Mouse (Mus musculus): ENCODE results near the gene Pnpo.

Pnpo gene

GRCm38 (mm10) chr11:96935872-96936650 lies 7.7 kb downstream of the Pnpo start:
- no peak for DNase-seq

GRCm38 (mm10) chr11:96934921-96935356 lies 8.8 kb downstream of the Pnpo start:
- no peak for DNase-seq

DNA sequence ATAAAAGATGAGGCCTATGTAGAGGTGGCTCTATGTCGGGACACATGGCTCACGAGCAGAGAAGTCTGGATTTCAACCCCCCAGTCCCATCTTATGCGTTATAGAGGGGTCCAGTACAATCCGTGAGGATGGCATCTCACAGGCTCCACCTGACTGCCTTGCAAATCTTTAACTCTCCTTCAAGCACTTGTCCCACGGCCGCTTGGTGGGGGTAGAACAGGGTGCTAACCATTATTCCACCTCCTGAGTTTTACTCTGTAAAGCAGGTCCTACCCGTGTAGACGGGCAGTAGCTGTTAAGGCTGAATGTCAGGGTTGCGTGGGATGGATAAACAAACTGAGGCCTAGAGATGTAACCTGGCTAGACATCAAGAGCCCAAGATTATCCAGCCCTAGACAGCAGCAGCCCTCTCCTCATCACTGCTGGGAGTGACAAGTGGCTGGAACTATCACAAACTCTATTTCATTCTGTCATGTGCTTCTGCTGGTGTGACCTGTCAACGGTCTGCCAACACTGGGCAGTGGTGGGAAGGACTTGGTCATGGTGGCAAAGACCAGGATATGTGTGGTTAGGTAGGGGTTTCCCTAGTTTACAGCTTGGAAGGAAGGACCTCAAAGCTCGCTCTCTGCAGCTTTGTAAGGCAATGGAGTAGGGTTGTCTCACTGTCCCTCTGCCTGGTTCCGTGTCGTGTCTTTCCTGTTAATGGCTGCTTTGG lies 10.1 kb downstream of the Pnpo start:
- DNase-seq: no peak

- no peak for DNase-seq
These were observed 12.3 kb downstream of the Pnpo start for GRCm38 (mm10) chr11:96931327-96932062.

GRCm38 (mm10) chr11:96929766-96930331 lies 13.9 kb downstream of the Pnpo start:
- no peak for DNase-seq

DNA sequence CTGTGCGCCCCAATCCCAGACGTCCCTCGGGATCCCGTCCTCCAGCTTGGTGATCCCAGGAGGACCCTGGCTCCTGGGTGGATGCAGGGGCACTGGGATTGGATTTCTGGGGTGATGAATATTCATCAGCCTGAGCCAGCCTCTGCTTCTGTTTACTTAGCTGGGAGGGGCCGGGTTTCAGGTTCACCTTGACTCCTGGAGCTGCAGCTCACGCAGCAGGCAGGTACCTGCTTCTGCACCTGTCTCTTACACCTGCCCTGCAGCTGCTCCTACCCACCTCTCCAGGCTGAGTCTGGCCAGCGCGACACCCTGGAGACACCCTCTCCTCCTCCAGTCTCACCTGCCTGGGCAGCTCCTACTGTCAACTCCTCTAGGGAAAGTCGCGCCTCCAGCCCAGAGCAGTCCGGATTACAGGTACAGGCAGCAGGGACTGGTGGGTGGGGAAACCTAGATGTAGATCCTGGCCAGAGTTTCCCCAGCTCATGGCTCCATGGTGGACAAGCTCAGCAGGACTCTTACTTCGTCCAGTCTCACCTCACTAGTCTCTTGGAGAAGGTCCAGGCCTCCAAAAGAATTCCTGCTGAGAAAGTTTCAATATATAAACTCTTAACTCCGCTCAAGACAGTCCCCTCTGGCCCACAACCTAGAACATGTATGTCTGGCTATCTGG lies 14.6 kb downstream of the Pnpo start:
- DNase-seq: no peak

DNA sequence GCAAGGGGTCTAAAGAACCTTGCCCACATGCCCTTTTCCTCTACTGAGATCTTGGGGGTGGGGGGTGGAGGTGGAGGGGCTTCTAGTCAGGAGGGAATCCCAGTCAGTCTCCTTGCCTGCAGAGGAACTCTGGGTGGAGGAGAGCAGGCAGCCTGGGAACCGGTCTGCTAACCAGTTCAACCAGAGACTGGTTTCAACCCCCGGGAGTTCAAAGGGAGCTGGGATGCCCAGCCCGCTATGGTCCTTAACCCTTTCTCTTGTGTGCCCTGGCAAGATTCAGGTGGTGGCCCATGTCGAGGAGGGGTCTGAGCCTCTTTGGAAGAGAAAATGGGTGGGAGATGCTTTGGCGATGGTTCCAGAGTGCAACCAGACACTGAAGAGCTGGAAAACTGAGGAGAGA lies 15.1 kb downstream of the Pnpo start:
- DNase-seq: no peak

GRCm38 (mm10) chr11:96928088-96928487 lies 15.7 kb downstream of the Pnpo start, which contains the start of gene Prr15l:
Gene Prr15l (plus strand): TSS chr11:96928104.
- no peak for DNase-seq

GRCm38 (mm10) chr11:96926587-96926986 lies 17.2 kb downstream of the Pnpo start:
- DNase-seq: no peak

DNA sequence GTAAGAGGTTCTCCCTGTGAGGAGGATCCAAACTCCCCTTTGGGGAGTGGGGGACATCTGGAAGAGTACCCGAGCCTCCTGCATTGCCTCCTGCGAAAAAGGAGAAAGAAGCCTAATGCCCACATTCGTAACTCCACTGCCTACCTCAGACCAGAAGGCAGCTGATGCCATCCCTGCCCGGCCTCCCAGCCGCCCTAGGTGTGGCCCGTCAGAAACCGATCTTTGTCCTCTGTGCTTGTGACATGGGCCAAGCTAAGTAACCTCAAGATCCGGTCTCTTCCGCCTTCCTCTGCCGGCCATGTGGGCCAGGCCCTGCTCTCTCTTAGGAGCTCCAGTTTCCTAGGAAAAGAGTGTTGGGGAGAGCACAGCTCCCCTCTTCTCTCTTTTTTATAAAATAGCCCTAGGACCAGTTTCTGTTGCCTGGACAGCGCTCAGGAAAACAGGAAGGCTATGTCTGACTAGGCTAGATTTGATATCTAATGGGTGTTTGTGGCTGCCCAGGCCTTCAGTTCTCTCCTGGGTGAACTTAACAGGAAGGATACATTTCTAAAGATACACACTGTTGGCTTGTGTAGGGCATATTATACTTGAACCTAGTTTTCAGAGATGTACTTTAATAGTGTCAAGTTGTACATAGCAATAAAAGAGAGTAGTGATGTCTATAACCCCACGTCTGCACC lies 18.2 kb downstream of the Pnpo start:
- DNase-seq: no peak

DNA sequence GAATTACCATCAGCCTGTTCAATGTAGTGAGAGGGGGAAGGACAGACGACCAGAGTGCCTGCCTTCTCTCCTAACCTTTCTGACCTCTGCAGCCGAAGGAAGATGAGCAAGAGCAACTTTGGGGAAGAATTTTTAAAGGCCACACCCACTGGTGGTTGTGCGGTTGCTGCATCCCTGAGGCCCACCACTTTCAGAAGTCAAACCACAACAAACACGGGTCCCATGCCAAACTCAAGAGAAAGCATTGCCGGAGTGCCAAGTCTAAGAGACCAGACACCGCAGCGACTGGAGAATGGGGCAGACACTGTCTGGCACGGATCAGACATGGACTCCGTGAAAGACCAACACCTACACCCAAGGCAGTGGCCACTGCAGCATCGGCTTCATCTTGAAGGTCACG lies 18.9 kb downstream of the Pnpo start:
- no peak for DNase-seq

- no peak for DNase-seq
These were observed 24.8 kb downstream of the Pnpo start for GRCm38 (mm10) chr11:96919003-96919402.

DNA sequence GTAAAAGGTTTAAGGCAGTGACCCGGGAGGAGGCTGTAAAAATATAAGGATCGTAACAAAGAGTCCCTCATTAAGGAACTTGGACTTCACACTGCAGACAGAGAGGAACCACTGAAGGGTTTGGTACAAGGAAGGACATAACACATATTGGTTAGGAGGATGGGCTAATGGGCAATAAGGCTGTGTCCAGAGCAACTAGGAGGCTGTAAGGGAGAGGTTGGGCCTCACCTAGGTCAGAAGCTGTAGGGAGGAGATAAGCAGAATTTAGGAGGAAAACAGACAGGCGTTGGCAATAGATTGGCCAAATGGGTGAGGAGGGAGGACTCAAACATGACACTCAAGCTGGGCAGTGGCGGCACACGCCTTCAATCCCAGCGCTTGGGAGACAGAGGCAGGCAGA lies 26.4 kb downstream of the Pnpo start:
- DNase-seq: no peak

GRCm38 (mm10) chr11:96916885-96917396 lies 26.8 kb downstream of the Pnpo start:
- no peak for DNase-seq

DNA sequence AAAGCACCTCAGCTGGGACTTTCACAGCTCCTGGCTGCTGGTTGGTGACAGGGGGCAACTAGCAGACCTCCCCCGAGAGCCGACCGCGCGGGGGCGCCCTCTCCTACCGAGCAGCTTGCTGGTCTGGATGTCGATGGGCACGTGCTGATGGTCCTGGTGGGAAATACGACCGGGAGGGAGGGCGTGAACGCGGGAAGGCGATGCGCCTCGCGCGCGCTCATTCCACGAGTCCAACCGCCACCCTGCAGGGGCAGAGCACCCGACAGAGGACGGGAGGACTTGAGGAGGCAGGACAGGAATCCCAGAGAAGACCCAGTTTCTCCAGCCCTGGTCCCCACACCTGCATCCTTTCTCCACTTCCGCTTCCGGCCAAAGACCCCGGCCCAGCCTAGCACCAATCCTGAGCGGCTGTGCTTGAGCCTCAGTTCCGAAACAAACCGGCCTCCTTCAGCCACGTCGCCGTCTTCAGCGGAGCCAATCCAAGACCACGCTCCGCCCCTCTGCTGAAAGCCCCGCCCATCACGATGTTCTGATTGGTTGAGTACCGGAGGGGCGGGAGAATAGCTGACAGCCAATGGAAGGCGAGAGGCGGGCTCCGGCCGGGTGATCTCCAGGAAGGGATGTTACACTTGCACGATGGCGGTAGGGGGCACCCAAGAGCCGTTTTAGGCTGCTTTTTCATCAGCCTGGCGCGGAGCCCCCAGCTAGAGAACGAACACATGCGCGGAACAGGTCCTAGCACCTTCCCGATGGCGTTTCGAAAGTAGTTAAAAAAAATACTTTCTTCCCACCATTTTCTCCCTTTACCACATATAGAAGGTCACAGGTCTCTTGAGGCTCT lies 27.5 kb downstream of the Pnpo start, which contains the start of gene Cdk5rap3:
Gene Cdk5rap3 (minus strand): TSS at position 453 of the 841 bp plus-strand sequence.
- DNase-seq: peak; percentile 99

GRCm38 (mm10) chr11:96912682-96913081 lies 31.1 kb downstream of the Pnpo start:
- DNase-seq: no peak

DNA sequence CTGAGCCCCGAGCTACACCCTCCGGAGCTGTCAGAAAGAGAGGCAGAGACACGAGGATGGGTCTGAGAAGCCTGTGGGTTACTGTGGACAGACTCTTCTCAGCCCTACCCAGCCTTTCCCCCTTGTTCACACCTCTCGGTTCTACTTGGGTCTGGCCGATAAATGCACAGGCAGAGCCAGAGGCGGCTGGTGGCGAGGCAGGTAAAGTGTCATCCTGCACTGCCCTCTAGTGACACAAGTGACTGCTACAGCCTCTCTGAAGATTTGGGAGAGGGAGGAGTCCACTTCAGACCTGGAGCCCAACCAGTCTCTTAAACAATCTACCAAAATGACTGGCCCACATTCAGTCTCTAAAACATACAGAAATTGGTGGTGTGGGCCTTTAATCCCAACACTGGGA lies 33.8 kb downstream of the Pnpo start:
- DNase-seq: peak; percentile 82 to 89

GRCm38 (mm10) chr11:96908594-96908993 lies 35.2 kb downstream of the Pnpo start:
- peak in 1 of 2 experiments; percentile 26 for DNase-seq

GRCm38 (mm10) chr11:96906431-96907161 lies 37.2 kb downstream of the Pnpo start:
- DNase-seq: no peak

Data from cerebellum, postnatal 36 days (tissue).